Mouse (Mus musculus) lung, adult 2 months (tissue): Measurements from ENCODE around the gene Klhl33. TPM values are rescaled to one million over a fixed set of nuclear protein-coding genes. Genes with fewer than 3 reads are reported as not detected.
A peak's percentile ranks its signal among the peaks of the same experiment; 100 is the strongest.
"Not testable (repeated sequence)": the region's sequence is repeated elsewhere in the genome, so short reads cannot be mapped to it uniquely, and the experiment has no call there.

Source experiments
- DNase-seq: peaks from one replicate; pipeline ENCODE4 v3.0.0; 2022
- H3K4me1 ChIP-seq: fragments of 200-500 bp; 2 replicates; pipeline ENCODE4 v1.6.1; 2011; ENCODE audit warnings: low read length; ENCODE audit not compliant: control insufficient read depth, insufficient read depth
- H3K4me3 ChIP-seq: fragments of 200-500 bp; replicated peaks from 2 replicates; pipeline ENCODE3; 2011; ENCODE audit warnings: low read depth, mild to moderate bottlenecking, control low read depth, low read length; ENCODE audit errors: extremely low read depth
- CTCF ChIP-seq: fragments of 200-500 bp; IDR thresholded peaks from 2 replicates; pipeline ENCODE4 v1.5.1; 2011; ENCODE audit warnings: mild to moderate bottlenecking, low read length, control low read depth; ENCODE audit not compliant: insufficient read depth
- POLR2A ChIP-seq: fragments of 200-500 bp; IDR thresholded peaks from 2 replicates; pipeline ENCODE4 v1.6.1; 2011; ENCODE audit warnings: low read depth, mild to moderate bottlenecking, control low read depth, low read length, borderline replicate concordance; ENCODE audit errors: extremely low read depth
- WGBS: fragments of 180-500 bp; shearing (Covaris S2); methylation state at CpG from one replicate; pipeline ENCODE4 v1.1.7; 2018; 5-methylcytosine and 5-hydroxymethylcytosine counted together
- polyA plus RNA-seq: library from polyadenylated mRNA; depleted of rRNA; stranded (reverse); fragments of >200 nt; gene quantifications from 2 replicates; pipeline ENCODE4 v1.2.3, GENCODE M21; 2012

Klhl33 gene
- polyA plus RNA-seq, 1 experiment: 3.7 TPM

GRCm38 (mm10) chr14:50904828-50905129, 7.5 kb upstream of the Klhl33 start:
- no peak overlapping the region for H3K4me3 ChIP-seq
- no peak for DNase-seq
- TF ChIP-seq POLR2A: no peak
- no peak for TF ChIP-seq CTCF
- peaks cover 5% of the 10 kb centered on the region for H3K4me1 ChIP-seq
- WGBS: 91% methylated on average over 4 of the region's 4 CpGs

- no peak for DNase-seq
- Histone ChIP-seq H3K4me3 (peak overlapping the region; percentile 56), H3K4me1 (peaks cover 5% of the 10 kb centered on the region)
- 13% methylated on average over 26 of the region's 26 CpGs for WGBS
- TF ChIP-seq CTCF: peak; percentile 61
- TF ChIP-seq POLR2A: peak; percentile 46; the same call in 1 of the 2 replicates
Measured at GRCm38 (mm10) chr14:50903973-50904827, 6.9 kb upstream of the Klhl33 start.

GRCm38 (mm10) chr14:50897992-50898391, 685 bp upstream of the Klhl33 start:
- DNase-seq, H3K4me3 ChIP-seq, H3K4me1 ChIP-seq: not testable (repeated sequence)
- 88% methylated on average over 2 of the region's 2 CpGs for WGBS

GRCm38 (mm10) chr14:50896747-50897373, 447 bp downstream of the Klhl33 start:
- WGBS: 31% methylated on average over 23 of the region's 23 CpGs
- Histone ChIP-seq H3K4me3 (peak overlapping the region; percentile 53), H3K4me1 (peaks cover 7% of the 10 kb centered on the region; the same call in 1 of the 2 replicates)
- TF ChIP-seq POLR2A: no peak
- TF ChIP-seq CTCF: no peak
- DNase-seq: peak; percentile 15

GRCm38 (mm10) chr14:50895985-50896746, 1.1 kb downstream of the Klhl33 start:
- Histone ChIP-seq H3K4me1 (peaks cover 7% of the 10 kb centered on the region; the same call in 1 of the 2 replicates), H3K4me3 (peak overlapping the region; percentile 53)
- peak; percentile 48 for DNase-seq
- TF ChIP-seq CTCF (no peak), POLR2A (no peak)
- WGBS: 18% methylated on average over 19 of the region's 19 CpGs

GRCm38 (mm10) chr14:50895407-50895806, 1.9 kb downstream of the Klhl33 start:
- TF ChIP-seq CTCF (no peak), POLR2A (no peak)
- H3K4me1 ChIP-seq: peaks cover 7% of the 10 kb centered on the region; the same call in 1 of the 2 replicates
- DNase-seq: no peak
- H3K4me3 ChIP-seq: no peak overlapping the region

GRCm38 (mm10) chr14:50892541-50893459, 4.5 kb downstream of the Klhl33 start:
- 46% methylated on average over 22 of the region's 22 CpGs for WGBS
- DNase-seq: peak; percentile 36
- TF ChIP-seq CTCF (no peak), POLR2A (no peak)

GRCm38 (mm10) chr14:50892091-50892490, 5.2 kb downstream of the Klhl33 start:
- 67% methylated on average over 7 of the region's 7 CpGs for WGBS
- Histone ChIP-seq H3K4me3 (no peak overlapping the region), H3K4me1 (peaks cover 7% of the 10 kb centered on the region; the same call in 1 of the 2 replicates)
- TF ChIP-seq CTCF (no peak), POLR2A (no peak)
- no peak for DNase-seq

More at GRCm38 (mm10) chr14:50892541-50893459, 4.5 kb downstream of the Klhl33 start:
- Histone ChIP-seq H3K4me1 (peaks cover 7% of the 10 kb centered on the region; the same call in 1 of the 2 replicates), H3K4me3 (no peak overlapping the region)
